Mouse (Mus musculus): ENCODE data around the gene Tubb1. TPM values are rescaled to one million over a fixed set of nuclear protein-coding genes. Genes with fewer than 3 reads are reported as not detected.

The Tubb1 gene
- total RNA-seq (2017): 2.0 TPM in 1 of 2 replicates, not detected in the other

- ATAC-seq (replicated peaks; ENCODE audit: low read depth, poor library complexity, severe bottlenecking): peak; percentile 50
Observed at GRCm38 (mm10) chr2:174450353-174450752, at the start of gene Tubb1. Tubb1 (plus strand) TSS chr2:174450695.

- ATAC-seq (replicated peaks; ENCODE audit: low read depth, poor library complexity, severe bottlenecking): peak; percentile 56; the same call in 1 of the 2 replicates
Observed at GRCm38 (mm10) chr2:174410222-174410621, 40.3 kb upstream of the Tubb1 start.

GRCm38 (mm10) chr2:174413127-174413526 is 37.4 kb upstream of the Tubb1 start:
- ATAC-seq (replicated peaks; ENCODE audit: low read depth, poor library complexity, severe bottlenecking): no peak

GRCm38 (mm10) chr2:174415001-174415730 is 35.3 kb upstream of the Tubb1 start:
- ATAC-seq (replicated peaks; ENCODE audit: low read depth, poor library complexity, severe bottlenecking): no peak

GRCm38 (mm10) chr2:174415731-174416310 is 34.7 kb upstream of the Tubb1 start, which contains the start of gene Nelfcd:
Nelfcd (plus strand) TSS chr2:174415804.
- peak; percentile 96 for ATAC-seq (replicated peaks; ENCODE audit: low read depth, poor library complexity, severe bottlenecking)

DNA sequence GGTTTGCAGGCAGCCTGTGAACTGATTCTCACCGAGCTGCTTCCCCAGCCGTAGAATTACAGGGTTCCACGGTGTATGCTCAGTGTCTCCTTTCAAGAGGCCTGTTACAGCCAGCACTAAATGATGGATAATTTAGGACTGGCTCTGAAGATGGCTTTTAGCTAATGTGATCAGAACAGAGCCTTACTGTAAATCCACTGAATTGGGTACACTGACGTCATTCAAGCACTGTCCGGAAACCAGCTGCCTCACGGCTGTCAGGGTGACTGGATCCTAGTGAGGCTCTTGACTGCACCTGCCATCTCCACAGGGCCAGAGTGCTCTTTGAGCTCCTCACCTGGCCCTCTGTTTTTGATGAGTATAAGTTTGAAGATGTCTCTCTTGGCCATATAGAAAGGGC is 29.4 kb upstream of the Tubb1 start:
- ATAC-seq (replicated peaks; ENCODE audit: low read depth, poor library complexity, severe bottlenecking): no peak

DNA sequence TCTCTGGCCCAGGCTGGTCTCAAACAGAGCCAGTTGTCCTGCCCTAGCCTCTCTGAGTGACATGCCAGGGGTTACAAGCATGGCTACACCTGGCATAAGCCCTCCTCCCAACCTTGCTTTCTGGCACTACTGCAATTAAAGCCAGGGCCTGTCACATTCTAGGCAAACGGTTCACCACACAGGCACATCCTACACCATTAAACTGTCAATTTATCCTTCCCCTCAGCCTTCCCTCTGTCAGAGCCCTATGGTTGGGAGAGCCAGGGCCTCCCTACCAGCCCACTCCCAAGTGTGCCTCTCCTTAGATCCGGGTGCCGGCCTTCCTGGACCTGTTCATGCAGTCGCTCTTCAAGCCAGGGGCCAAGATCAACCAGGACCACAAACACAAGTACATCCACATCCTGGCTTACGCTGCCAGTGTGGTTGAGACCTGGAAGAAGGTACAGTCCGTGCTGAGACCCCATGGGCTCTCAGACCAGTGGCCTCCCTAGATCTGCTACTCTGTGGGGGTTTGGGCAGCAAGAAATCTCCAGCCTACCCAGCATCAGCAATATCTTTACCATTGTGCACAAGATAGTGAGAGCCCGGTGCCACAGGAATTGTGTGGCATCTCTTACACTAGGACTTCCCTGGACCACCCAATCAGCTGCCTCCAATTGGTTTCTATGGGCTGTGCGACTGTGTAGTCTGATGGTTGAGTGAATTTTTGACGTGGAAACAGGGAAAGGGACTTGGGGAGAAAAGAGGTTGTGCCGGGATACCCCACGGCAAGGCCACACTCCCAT is 26.0 kb upstream of the Tubb1 start:
- no peak for ATAC-seq (replicated peaks; ENCODE audit: low read depth, poor library complexity, severe bottlenecking)

DNA sequence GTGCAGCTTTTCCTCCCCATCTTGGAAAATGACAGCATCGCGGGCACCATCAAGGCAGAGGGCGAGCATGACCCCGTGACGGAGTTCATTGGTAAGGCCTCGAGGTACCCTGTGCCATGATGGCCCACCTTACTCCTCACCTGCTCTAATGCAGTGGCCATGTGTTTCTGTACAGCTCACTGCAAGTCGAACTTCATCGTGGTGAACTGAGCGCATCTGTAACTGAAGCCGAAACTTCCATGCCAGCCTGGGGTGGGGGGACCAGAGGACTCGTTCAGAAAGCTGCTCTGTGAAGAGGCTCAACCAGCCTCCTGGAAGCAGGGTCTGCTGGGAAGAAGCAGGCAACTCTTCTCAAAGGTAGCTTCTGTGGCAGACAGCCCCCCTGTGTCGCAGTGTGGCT is 23.6 kb upstream of the Tubb1 start:
- no peak for ATAC-seq (replicated peaks; ENCODE audit: low read depth, poor library complexity, severe bottlenecking)

DNA sequence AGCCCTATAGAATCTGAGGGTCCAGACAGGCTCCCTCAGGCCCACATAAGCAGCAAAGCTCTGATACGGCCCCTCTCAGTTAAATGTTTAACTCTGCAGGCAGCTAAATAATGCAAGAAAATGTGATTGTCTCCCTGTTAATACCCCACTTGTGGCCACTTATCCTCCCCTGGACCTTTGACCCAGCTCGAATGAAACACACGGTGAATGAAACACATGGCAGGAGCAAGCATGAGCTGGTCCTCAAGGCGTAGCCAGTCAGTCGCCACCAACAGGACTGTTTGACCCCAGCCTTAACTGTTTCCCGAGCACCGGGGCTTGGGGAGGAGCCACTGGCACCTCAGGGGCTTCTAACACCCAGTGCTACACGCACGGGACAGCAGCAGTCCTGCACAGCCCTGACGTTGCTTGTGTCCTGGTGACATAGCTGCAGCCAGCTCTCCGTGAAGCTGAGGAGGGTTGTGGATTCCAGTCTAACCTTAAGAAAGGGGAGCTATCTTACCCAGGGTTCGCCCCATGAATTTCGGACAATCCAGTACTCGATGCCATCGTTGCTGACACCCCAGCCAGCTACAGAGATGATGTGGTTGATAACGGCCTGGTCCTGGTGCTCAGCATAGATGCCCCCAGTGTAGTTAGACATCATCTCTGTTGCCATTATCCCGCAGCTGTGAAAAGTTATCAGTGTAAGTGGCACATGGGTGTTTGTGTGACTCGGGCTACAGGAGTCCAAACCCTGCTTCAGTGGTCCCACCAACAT is 22.2 kb upstream of the Tubb1 start:
- no peak for ATAC-seq (replicated peaks; ENCODE audit: low read depth, poor library complexity, severe bottlenecking)

DNA sequence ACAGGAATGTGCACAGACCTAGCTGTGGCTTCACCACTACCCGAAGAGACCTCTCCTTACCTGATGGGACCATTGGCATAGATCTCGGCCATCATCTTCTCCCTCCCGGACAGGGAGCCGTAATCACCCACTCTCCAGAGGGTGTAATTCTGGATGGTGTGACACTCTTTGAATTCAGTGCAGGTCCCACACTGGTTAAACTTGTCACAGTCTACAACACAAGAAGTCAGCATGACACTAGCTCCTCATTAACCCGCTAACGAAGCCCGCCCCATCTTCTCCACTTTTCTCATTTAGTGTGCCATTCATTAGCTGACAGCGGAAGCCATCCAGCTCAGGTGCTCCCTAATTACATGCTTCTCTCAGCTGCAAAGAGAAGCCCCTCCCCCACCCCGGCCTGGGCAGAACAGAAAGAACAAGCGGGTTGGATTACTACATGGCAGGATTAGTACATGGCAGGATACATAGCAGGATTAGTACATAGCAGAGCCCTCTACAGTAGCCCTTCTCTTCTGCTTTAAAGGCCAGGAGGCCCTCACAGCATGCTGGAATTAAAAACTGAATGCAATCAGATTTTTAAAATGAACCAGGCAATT is 21.4 kb upstream of the Tubb1 start:
- ATAC-seq (replicated peaks; ENCODE audit: low read depth, poor library complexity, severe bottlenecking): no peak

- ATAC-seq (replicated peaks; ENCODE audit: low read depth, poor library complexity, severe bottlenecking): no peak
Observed at GRCm38 (mm10) chr2:174434943-174435342, 15.6 kb upstream of the Tubb1 start.

DNA sequence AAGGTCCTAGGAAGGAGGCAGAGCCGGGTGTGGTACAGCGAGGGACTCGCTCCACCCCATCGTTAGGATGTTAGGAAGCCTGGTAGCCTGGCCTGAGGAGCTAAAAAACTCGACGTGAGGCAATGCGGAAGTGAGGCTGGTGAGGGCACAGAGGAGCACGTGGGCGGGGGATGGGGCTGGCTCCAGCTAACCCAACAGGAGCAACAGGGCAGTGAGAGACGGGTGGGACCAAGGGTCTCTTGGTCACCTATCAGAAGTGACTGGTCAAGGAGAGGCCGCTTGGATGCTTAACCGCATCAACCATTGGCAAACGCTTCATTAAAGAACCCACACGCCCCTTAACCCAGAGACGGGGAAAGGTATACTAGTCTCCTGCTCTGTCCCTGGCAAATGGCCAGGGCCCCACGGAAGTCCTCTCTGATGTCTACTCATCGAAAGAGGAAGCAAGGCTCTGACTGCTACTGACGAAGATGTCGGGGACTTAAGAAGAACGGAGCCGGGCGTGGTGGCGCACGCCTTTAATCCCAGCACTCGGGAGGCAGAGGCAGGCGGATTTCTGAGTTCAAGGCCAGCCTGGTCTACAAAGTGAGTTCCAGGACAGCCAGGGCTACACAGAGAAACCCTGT is 14.3 kb upstream of the Tubb1 start:
- 0 out of 2 replicates have a peak, but pooled peaks have one; percentile 12 for ATAC-seq (replicated peaks; ENCODE audit: low read depth, poor library complexity, severe bottlenecking)

GRCm38 (mm10) chr2:174436916-174437696 is 13.4 kb upstream of the Tubb1 start:
- ATAC-seq (replicated peaks; ENCODE audit: low read depth, poor library complexity, severe bottlenecking): no peak

DNA sequence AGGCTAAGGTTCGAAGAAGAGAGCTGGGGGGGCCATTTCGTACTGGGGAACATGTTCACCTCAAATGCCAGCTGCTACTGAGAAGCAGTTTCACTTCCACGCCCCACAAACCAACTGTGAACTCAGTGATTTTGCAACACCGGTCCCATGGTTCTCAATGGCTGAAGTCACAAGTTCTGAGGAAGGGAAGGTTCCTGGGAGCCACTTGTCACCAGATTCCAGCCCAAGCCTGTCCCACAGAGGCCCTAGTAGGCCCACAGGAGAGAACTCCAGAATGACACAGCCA is 12.9 kb upstream of the Tubb1 start:
- peak; percentile 51 for ATAC-seq (replicated peaks; ENCODE audit: low read depth, poor library complexity, severe bottlenecking)

DNA sequence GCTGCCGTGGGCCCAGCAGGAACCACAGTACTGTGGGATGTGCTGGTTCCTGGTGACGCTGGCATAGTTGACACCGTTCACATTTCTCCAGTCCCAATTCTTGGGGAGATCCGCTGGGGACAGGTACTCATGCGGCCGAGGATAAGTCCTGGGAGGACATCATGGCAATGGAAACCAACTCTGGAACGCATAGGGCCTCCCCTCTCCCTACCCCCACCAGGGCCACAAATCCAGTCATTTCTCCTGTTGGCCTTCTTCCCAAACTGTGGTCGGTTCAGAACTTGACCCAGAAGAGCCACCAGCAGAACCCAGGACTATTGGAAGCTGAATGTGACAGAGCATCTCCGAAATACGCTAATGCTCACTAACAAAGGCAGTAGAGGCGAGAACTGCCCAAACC is 12.3 kb upstream of the Tubb1 start:
- no peak for ATAC-seq (replicated peaks; ENCODE audit: low read depth, poor library complexity, severe bottlenecking)

GRCm38 (mm10) chr2:174438737-174439449 is 11.6 kb upstream of the Tubb1 start, which contains the start of gene Ctsz:
Ctsz (minus strand) TSS chr2:174439039.
- ATAC-seq (replicated peaks; ENCODE audit: low read depth, poor library complexity, severe bottlenecking): peak; percentile 43

- peak; percentile 50 for ATAC-seq (replicated peaks; ENCODE audit: low read depth, poor library complexity, severe bottlenecking)
Observed at GRCm38 (mm10) chr2:174439450-174439838, 11.1 kb upstream of the Tubb1 start.

GRCm38 (mm10) chr2:174439961-174440360 is 10.5 kb upstream of the Tubb1 start:
- no peak for ATAC-seq (replicated peaks; ENCODE audit: low read depth, poor library complexity, severe bottlenecking)
